Mouse (Mus musculus) B cell, adult (primary cell): ENCODE results near the gene Vmn1r22. TPM values are rescaled to one million over a fixed set of nuclear protein-coding genes. Genes with fewer than 3 reads are reported as not detected.

ENCODE experiments used
- total RNA-seq: library from RNA; stranded (reverse); gene quantifications from 4 replicates; pipeline ENCODE4 v1.2.4, GENCODE M21; 2023; ENCODE audit not compliant: inconsistent age

Gene Vmn1r22
- not detected in 4 replicates for total RNA-seq

DNA sequence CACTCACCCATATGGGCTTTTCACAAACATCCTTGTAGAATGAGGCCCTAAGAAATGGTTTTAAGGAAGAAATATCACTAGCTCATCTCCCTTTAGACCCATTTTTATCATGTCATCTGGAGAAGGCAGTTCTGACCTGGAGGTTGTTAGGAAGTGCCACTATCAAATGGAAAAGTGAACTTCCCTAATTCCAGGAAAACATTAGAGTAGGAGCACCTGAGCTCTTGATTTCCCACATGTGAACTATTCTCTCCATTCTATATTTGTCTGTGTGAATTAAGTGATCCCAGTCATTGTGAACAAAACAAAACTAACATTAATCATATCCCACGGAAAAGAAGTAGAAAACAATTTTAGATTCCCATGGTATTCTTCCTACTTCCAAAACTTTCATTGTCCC is at the start of gene Vmn1r22:
TSS of gene Vmn1r22 (minus strand) at position 101 of the 400 bp plus-strand sequence.

DNA sequence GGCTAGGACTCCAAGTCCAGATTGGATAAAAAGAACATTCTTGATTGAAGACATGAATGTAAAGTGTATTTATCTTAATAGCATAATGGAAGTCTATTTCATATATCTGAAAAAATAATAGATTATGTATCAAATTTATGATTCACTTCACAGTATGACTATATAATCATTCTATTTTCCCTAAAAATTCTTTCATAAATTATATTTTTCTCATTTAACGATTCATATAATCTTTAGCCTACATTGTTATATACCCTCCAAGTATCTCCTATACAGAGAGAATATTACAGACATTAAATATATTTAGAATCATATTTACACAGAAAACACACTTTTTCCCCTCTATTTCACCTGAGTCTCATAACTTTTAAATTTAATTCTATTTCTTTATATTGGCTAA is 18.9 kb upstream of the Vmn1r22 start, which contains the start of gene Vmn1r23:
TSS of gene Vmn1r23 (minus strand) at position 101 of the 400 bp plus-strand sequence.

DNA sequence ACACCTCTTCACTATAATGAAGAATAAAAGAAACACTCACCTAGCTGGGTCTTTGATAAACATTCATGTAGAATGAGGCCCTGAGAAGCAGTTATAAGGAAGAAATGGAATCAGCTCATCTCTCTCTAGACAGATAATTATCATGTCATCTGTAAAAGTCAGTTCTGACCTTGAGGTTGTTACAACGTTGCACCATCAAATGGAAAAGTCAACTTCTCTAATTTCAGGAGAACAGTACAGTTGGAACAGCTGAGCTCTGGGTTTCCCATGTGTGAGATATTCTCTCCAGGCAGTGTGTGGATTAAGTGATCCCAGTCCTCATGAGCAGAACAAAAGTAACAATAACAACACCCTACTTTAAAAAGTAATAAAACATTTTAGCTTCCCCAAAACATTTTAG is 57.5 kb downstream of the Vmn1r22 start, which contains the start of gene Vmn1r21:
TSS of gene Vmn1r21 (minus strand) at position 58 of the 400 bp plus-strand sequence.

Other genes starting within 250 kb of the Vmn1r22 start
- 3.9 to 5.3 TPM (median 4.6 TPM) in 4 replicates for gene Pyurf, start 215.9 kb downstream of the Vmn1r22 start, total RNA-seq
- gene Lancl2, start 205.5 kb downstream of the Vmn1r22 start, total RNA-seq: 9.0 to 10.9 TPM (median 9.9 TPM) in 4 replicates
- gene Vopp1, start 82.9 kb downstream of the Vmn1r22 start, total RNA-seq: 12.5 to 14.7 TPM (median 13.4 TPM) in 4 replicates
- gene Vmn1r21, start 57.7 kb downstream of the Vmn1r22 start, total RNA-seq: not detected in 4 replicates
- not detected in 4 replicates for gene Vmn1r23, start 18.8 kb upstream of the Vmn1r22 start, total RNA-seq
- gene Vmn1r24, start 53.5 kb upstream of the Vmn1r22 start, total RNA-seq: not detected in 4 replicates
- not detected in 4 replicates for gene Vmn1r25, start 72.8 kb upstream of the Vmn1r22 start, total RNA-seq
- gene Vmn1r26, start 107.1 kb upstream of the Vmn1r22 start, total RNA-seq: not detected in 4 replicates